8 mouse cellular contexts compared by ENCODE assay signal in the genomic region with DNA sequence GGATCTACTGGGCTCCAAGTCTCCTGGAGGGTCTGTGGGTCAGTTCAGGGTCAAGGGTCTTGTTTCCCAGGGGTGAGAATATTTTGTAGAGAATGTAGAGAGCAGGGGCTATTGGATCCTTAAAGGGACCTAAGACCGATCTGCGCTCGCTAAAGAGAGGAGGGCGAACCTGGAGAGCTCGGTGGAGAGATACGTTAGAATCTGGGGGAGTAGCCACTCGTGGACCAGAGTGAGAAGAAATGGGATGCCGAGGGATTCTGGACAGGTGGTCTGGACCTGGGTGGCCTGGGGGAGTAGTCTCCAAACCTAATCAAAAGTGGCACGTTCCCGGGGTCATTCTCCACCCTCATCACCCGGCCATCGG. TPM values are rescaled to one million over a fixed set of nuclear protein-coding genes. Genes with fewer than 3 reads are reported as not detected.
DNase-seq lines count a peak whose midpoint lies in the region; ATAC-seq and TF ChIP-seq lines count a peak whose summit lies in the region.

No protein-coding gene starts in this region.

- no peak overlapping the region for H3K27ac ChIP-seq in limb, embryonic 14.5 days (replicated peaks; ENCODE audit: low read depth, low read length)
- no peak overlapping the region for H3K27ac ChIP-seq in stomach, embryonic 16.5 days (ENCODE audit: low read length)

- peak; percentile 39 for DNase-seq in embryo, embryonic 10.5 days (ENCODE audit: low spot score)
- no peak for DNase-seq in embryo, embryonic 10 days (ENCODE audit: low spot score)
- no peak for DNase-seq in limb, embryonic 14.5 days (ENCODE audit: low spot score)
- no peak for DNase-seq in left cerebral cortex, postnatal 25 days (ENCODE audit: low spot score in 2 of 2)
- DNase-seq in ovary, postnatal 10 days (ENCODE audit: low spot score): no peak

- peaks cover 4% of the 10 kb centered on the region for H3K9me3 ChIP-seq in megakaryocyte, embryonic 14.5 days
- no peaks in the 10 kb centered on the region for H3K9me3 ChIP-seq in limb, embryonic 14.5 days (ENCODE audit: control insufficient read depth, low read length)
- H3K9me3 ChIP-seq in stomach, embryonic 16.5 days (replicated peaks; ENCODE audit: control insufficient read depth, low read length): no peaks in the 10 kb centered on the region

- TF ChIP-seq POLR2A in limb, embryonic 14.5 days (IDR thresholded peaks at IDR 0.05; ENCODE audit: borderline replicate concordance, extremely low read depth, insufficient read depth, insufficient read length): no peak

- peaks cover 77% of the 10 kb centered on the region for H3K4me1 ChIP-seq in megakaryocyte, embryonic 14.5 days
- peaks cover 15% of the 10 kb centered on the region; the same call in 1 of the 2 replicates for H3K4me1 ChIP-seq in limb, embryonic 14.5 days (ENCODE audit: control insufficient read depth, insufficient read depth, low read length)
- H3K4me1 ChIP-seq in stomach, embryonic 16.5 days (ENCODE audit: control insufficient read depth, insufficient read depth, low read length): peaks cover 15% of the 10 kb centered on the region

- H3K36me3 ChIP-seq in megakaryocyte, embryonic 14.5 days (replicated peaks; ENCODE audit: low read length): peaks cover 45% of the 10 kb centered on the region
- no peaks in the 10 kb centered on the region for H3K36me3 ChIP-seq in limb, embryonic 14.5 days (ENCODE audit: control insufficient read depth, insufficient read depth, low read length)
- H3K36me3 ChIP-seq in stomach, embryonic 16.5 days (ENCODE audit: control insufficient read depth, insufficient read depth, low read length): no peaks in the 10 kb centered on the region

- peak overlapping the region; percentile 73 for H3K4me2 ChIP-seq in limb, embryonic 14.5 days (replicated peaks; ENCODE audit: low read depth, low read length, severe bottlenecking)
- H3K4me2 ChIP-seq in stomach, embryonic 16.5 days (ENCODE audit: low read depth, low read length): peak overlapping the region; percentile 71

- intact Hi-C loops in left cerebral cortex, postnatal 25 days (cut with DNase I): no loop called here

- H3K4me3 ChIP-seq in megakaryocyte, embryonic 14.5 days (replicated peaks): peak overlapping the region; percentile 95
- H3K4me3 ChIP-seq in limb, embryonic 14.5 days (replicated peaks; ENCODE audit: low read length): peak overlapping the region; percentile 38
- H3K4me3 ChIP-seq in stomach, embryonic 16.5 days (replicated peaks; ENCODE audit: low read length): peak overlapping the region; percentile 42

- H3K27me3 ChIP-seq in megakaryocyte, embryonic 14.5 days (replicated peaks): no peaks in the 10 kb centered on the region
- H3K27me3 ChIP-seq in limb, embryonic 14.5 days (ENCODE audit: control insufficient read depth, insufficient read depth, low read length): peaks cover 26% of the 10 kb centered on the region
- H3K27me3 ChIP-seq in stomach, embryonic 16.5 days (ENCODE audit: control insufficient read depth, insufficient read depth, low read length): peaks cover 24% of the 10 kb centered on the region; the same call in 1 of the 2 replicates

- under 1% methylated on average over 10 of the region's 12 CpGs for WGBS in limb, embryonic 14.5 days
- 3% methylated on average over 12 of the region's 12 CpGs for WGBS in stomach, embryonic 16.5 days

- no peak for ATAC-seq in megakaryocyte, adult 5-6 weeks (ENCODE audit: poor library complexity, severe bottlenecking)
- 0 out of 2 replicates have a peak, but pooled peaks have one; percentile 4 for ATAC-seq in limb, embryonic 14.5 days (ENCODE audit: low FRiP score, low read depth)
- ATAC-seq in stomach, embryonic 16.5 days (ENCODE audit: insufficient read depth, low FRiP score): peak; percentile 12; the same call in 1 of the 2 replicates

- H3K9ac ChIP-seq in limb, embryonic 14.5 days (ENCODE audit: low read depth, low read length, severe bottlenecking): peak overlapping the region; percentile 46
- H3K9ac ChIP-seq in stomach, embryonic 16.5 days (ENCODE audit: low read length): peak overlapping the region; percentile 49; the same call in 1 of the 2 replicates

RNA-seq across cellular contexts. Expression of a gene that starts 0.4 kb away (rescaled TPM):
- 75.1 and 120 TPM in 2 replicates for polyA plus RNA-seq in megakaryocyte, embryonic 14.5 days (2012; ENCODE audit: insufficient read depth, low replicate concordance)
- 5.1 and 6.2 TPM in 2 replicates for total RNA-seq in megakaryocyte, adult 5-6 weeks (2015)
- 5.1 and 5.6 TPM in 2 replicates for total RNA-seq in megakaryocyte, adult 5-6 weeks (2017)
- 0.77 and 0.83 TPM in 2 replicates for polyA plus RNA-seq in limb, embryonic 14.5 days (2012; rRNA removed)
- 4.4 and 4.7 TPM in 2 replicates for polyA plus RNA-seq in limb, embryonic 14.5 days (2014; fragmentation: Nextera tagmentation; extraction: Ambion mirVana)
- polyA plus RNA-seq in stomach, embryonic 16.5 days (2015; fragmentation: Nextera tagmentation; extraction: Ambion mirVana): 0.74 and 0.81 TPM in 2 replicates
- total RNA-seq in left cerebral cortex, postnatal 25 days (2021): 10 to 100 TPM; 10.3 to 10.6 TPM

RNA-seq across cellular contexts. Expression of a gene that starts 27.4 kb away (rescaled TPM):
- polyA plus RNA-seq in megakaryocyte, embryonic 14.5 days (2012; ENCODE audit: insufficient read depth, low replicate concordance): 3.6 and 7.2 TPM in 2 replicates
- 3.7 and 4.8 TPM in 2 replicates for total RNA-seq in megakaryocyte, adult 5-6 weeks (2015)
- 4.2 and 5.7 TPM in 2 replicates for total RNA-seq in megakaryocyte, adult 5-6 weeks (2017)
- 15.2 and 18.7 TPM in 2 replicates for polyA plus RNA-seq in limb, embryonic 14.5 days (2012; rRNA removed)
- polyA plus RNA-seq in limb, embryonic 14.5 days (2014; fragmentation: Nextera tagmentation; extraction: Ambion mirVana): 10.0 and 10.3 TPM in 2 replicates
- 14.0 and 14.6 TPM in 2 replicates for polyA plus RNA-seq in stomach, embryonic 16.5 days (2015; fragmentation: Nextera tagmentation; extraction: Ambion mirVana)
- 10 to 100 TPM; 13.4 to 15.3 TPM for total RNA-seq in left cerebral cortex, postnatal 25 days (2021)

RNA-seq across cellular contexts. Expression of a gene that starts 34.8 kb away (rescaled TPM):
- 1.2 TPM in 1 of 2 replicates, not detected in the other for polyA plus RNA-seq in megakaryocyte, embryonic 14.5 days (2012; ENCODE audit: insufficient read depth, low replicate concordance)
- 25.0 and 26.8 TPM in 2 replicates for total RNA-seq in megakaryocyte, adult 5-6 weeks (2015)
- total RNA-seq in megakaryocyte, adult 5-6 weeks (2017): 14.2 and 20.7 TPM in 2 replicates
- 1.0 and 1.1 TPM in 2 replicates for polyA plus RNA-seq in limb, embryonic 14.5 days (2012; rRNA removed)
- 1.5 and 1.8 TPM in 2 replicates for polyA plus RNA-seq in limb, embryonic 14.5 days (2014; fragmentation: Nextera tagmentation; extraction: Ambion mirVana)
- 2.9 and 3.1 TPM in 2 replicates for polyA plus RNA-seq in stomach, embryonic 16.5 days (2015; fragmentation: Nextera tagmentation; extraction: Ambion mirVana)
- total RNA-seq in left cerebral cortex, postnatal 25 days (2021): 1 to 10 TPM in 1 of 2 experiments, under 1 TPM in 1; 0.39 to 1.1 TPM

Comparison
In these comparisons a context has a peak if more than half of its experiments do, and no peak if none do; other contexts are left out.
1. H3K4me3 ChIP-seq: peak in every context shown above with its lines; median percentile 95 in megakaryocyte, embryonic 14.5 days; 42 in stomach, embryonic 16.5 days; 38 in limb, embryonic 14.5 days.
2. RNA of a gene that starts 0.4 kb away (polyA plus RNA-seq): 75.1 to 120 TPM in megakaryocyte, embryonic 14.5 days; 0.77 to 4.7 TPM in limb, embryonic 14.5 days and 0.74 to 0.81 TPM in stomach, embryonic 16.5 days; every median in the first group is over 10 times any median in the second.